Mouse (Mus musculus) embryonic facial prominence, embryonic 15.5 days (tissue): ENCODE results near the gene Top1. TPM values are rescaled to one million over a fixed set of nuclear protein-coding genes. Genes with fewer than 3 reads are reported as not detected.
A peak's percentile ranks its signal among the peaks of the same experiment; 100 is the strongest.

Source experiments
- ATAC-seq: fragments of 200-750 bp; cut with Nextera tagmentation; 2 replicates; pipeline ENCODE4 v1.8.0; 2017; ENCODE audit warnings: low read depth, moderate TSS enrichment; ENCODE audit not compliant: insufficient number of reproducible peaks, low FRiP score, low TSS enrichment
- H3K27ac ChIP-seq: fragments of 300-500 bp; sonication (generic); replicated peaks from 2 replicates; pipeline ENCODE4 v1.5.1; 2015; ENCODE audit warnings: mild to moderate bottlenecking, inconsistent platforms
- H3K27me3 ChIP-seq: fragments of 300-500 bp; sonication (generic); 2 replicates; pipeline ENCODE4 v1.6.1; 2015; ENCODE audit warnings: inconsistent platforms
- H3K36me3 ChIP-seq: fragments of 300-500 bp; sonication (generic); 2 replicates; pipeline ENCODE4 v1.6.1; 2015; ENCODE audit warnings: mild to moderate bottlenecking, inconsistent platforms
- H3K4me1 ChIP-seq: fragments of 300-500 bp; sonication (generic); 2 replicates; pipeline ENCODE4 v1.6.1; 2015; ENCODE audit warnings: inconsistent platforms
- H3K4me2 ChIP-seq: fragments of 300-500 bp; sonication (generic); replicated peaks from 2 replicates; pipeline ENCODE4 v1.6.1; 2015; ENCODE audit warnings: mild to moderate bottlenecking, inconsistent platforms
- H3K4me3 ChIP-seq: fragments of 300-500 bp; sonication (generic); replicated peaks from 2 replicates; pipeline ENCODE4 v1.5.1; 2015; ENCODE audit warnings: mild to moderate bottlenecking, inconsistent platforms
- H3K9ac ChIP-seq: fragments of 300-500 bp; sonication (generic); 2 replicates; pipeline ENCODE4 v1.6.1; 2015; ENCODE audit warnings: inconsistent platforms
- H3K9me3 ChIP-seq: fragments of 300-500 bp; sonication (generic); replicated peaks from 2 replicates; pipeline ENCODE4 v1.6.1; 2016; ENCODE audit warnings: inconsistent platforms
- WGBS: fragments of 180-500 bp; shearing (Covaris S2); methylation state at CpG from one replicate; pipeline ENCODE4 v1.1.7; 2015; 5-methylcytosine and 5-hydroxymethylcytosine counted together
- polyA plus RNA-seq: library from polyadenylated mRNA; unstranded; fragments of >200 nt; fragmentation: Nextera tagmentation; extraction: Ambion mirVana; gene quantifications from 2 replicates; pipeline ENCODE4 v1.2.1, GENCODE M21; 2015

The Top1 gene
- polyA plus RNA-seq, 1 experiment from 2014 or later, result 69.8 TPM

DNA sequence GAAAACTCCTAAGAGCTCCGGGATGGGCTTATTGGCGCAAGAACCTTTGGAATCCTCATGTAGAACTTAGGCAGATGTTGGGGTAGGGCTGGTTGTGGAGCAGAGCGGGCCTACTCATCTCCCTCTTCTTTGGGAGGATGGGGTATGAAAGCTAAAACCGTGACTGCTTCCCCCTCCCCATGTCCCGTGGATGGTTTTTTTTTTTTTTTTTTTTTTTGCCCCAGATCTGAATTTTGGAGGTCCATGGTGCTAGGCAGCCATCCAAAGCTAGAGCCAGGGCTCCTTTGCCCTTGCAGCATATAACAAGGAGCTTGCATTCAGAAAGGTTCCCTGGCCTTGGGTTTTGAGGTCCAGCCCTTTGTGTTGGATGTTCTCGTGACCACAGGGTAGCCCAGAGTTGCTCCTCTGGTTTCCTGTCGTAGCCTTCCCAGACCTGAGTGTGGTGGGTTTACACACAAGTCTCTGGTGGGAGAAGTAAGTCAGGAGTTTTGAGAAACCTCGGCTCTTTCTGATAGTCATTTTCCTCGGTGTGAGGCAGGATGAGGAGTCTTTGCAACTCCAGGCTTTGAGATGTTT, 86.8 kb downstream of the Top1 start:
- peaks cover 20% of the 10 kb centered on the region; the same call in 1 of the 2 replicates for H3K36me3 ChIP-seq
- peak overlapping the region; percentile 69 for H3K27ac ChIP-seq

DNA sequence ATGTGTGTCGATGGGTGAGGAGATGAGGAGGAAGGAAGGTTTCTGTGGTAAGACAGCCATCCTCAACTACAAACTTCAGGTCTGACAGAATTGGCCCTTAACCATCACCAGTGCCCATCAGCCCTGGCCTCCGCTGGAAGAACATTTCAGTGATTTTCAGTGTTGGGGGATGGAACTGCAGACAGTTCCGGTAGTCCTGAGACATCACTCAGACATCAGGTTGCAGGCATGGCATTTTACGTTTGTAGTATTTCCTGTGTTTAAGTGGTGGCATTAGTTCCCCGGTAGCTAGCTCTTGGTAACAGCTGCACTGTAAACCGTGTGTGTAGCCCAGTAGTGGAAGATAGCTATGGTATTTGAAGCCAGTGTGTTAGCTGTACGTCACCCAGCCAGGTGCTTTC, 87.4 kb downstream of the Top1 start:
- H3K4me1 ChIP-seq, result peaks cover 57% of the 10 kb centered on the region
- ATAC-seq, result no peak

More for the DNA sequence above, 86.8 kb downstream of the Top1 start:
- H3K9ac ChIP-seq, result peak overlapping the region; percentile 97
- H3K4me1 ChIP-seq, result peaks cover 51% of the 10 kb centered on the region
- H3K4me2 ChIP-seq, result peak overlapping the region; percentile 94
- no peaks in the 10 kb centered on the region for H3K9me3 ChIP-seq
- H3K4me3 ChIP-seq, result peak overlapping the region; percentile 98
- WGBS, result 19% methylated on average over 9 of the region's 9 CpGs
- no peak for ATAC-seq
- no peaks in the 10 kb centered on the region for H3K27me3 ChIP-seq

DNA sequence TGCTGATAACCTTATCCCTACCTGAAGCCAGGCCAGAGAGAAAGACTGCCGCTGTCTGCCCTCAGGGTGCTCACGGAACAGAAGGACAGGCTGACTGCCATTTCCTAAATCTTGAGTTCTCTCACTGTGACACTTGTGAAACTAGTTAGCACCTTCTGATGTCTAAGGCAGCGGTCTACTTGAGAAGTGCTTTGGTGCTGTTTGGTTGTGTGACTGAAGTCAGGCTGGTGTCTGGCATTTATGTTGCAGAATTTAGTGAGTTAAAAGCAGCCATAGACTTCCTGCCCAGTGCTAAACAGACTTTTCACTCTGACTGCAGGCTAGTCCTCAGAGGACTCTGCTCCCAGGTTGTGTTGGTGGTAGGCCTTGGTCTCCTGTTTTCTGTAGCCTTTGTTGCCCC, 88.6 kb downstream of the Top1 start:
- no peak for ATAC-seq
- peaks cover 23% of the 10 kb centered on the region; the same call in 1 of the 2 replicates for H3K36me3 ChIP-seq
- H3K9me3 ChIP-seq, result no peaks in the 10 kb centered on the region
- peak overlapping the region; percentile 94 for H3K4me2 ChIP-seq
- no peak overlapping the region for H3K4me3 ChIP-seq
- H3K27ac ChIP-seq, result no peak overlapping the region
- no peak overlapping the region for H3K9ac ChIP-seq
- 80% methylated on average over 3 of the region's 3 CpGs for WGBS
- H3K4me1 ChIP-seq, result peaks cover 68% of the 10 kb centered on the region
- H3K27me3 ChIP-seq, result no peaks in the 10 kb centered on the region

More for the DNA sequence above, 87.4 kb downstream of the Top1 start:
- peaks cover 20% of the 10 kb centered on the region; the same call in 1 of the 2 replicates for H3K36me3 ChIP-seq
- no peaks in the 10 kb centered on the region for H3K27me3 ChIP-seq
- H3K9ac ChIP-seq, result peak overlapping the region; percentile 4; the same call in 1 of the 2 replicates
- H3K4me2 ChIP-seq, result peak overlapping the region; percentile 94
- H3K9me3 ChIP-seq, result no peaks in the 10 kb centered on the region
- H3K27ac ChIP-seq, result no peak overlapping the region
- peak overlapping the region; percentile 98 for H3K4me3 ChIP-seq
- 21% methylated on average over 7 of the region's 7 CpGs for WGBS

DNA sequence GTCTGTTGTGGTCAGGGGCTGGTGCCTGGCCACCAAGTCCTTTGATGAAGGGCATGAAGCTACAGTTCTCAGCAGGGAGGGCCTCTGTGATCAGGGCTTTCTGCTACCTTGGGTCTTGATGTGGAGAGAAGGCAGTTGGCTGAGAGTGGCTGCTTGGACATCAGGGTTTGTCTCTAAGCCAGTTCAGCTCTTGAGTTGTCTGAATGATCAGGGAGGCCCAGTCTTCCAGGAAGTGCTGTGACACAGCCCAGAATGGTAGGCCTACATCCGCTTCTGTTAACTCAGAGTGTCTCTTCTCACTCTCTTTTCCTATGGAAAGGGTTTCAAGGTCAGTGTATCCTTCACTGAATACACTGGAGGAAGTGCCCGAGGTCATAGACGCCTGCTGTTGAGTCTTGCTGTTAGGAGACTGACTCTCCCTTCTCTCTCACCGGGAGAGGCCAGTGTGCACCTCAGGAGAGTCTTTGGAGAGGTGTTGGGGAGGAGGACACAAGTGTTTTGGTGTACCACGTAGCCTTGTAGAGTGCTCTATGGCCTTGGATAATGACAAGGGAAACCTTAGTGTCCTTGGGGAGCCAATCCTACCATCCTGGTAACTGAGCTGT, 90.1 kb downstream of the Top1 start:
- 84% methylated on average over 5 of the region's 5 CpGs for WGBS
- Histone ChIP-seq H3K9ac (no peak overlapping the region), H3K4me3 (no peak overlapping the region), H3K4me2 (no peak overlapping the region), H3K4me1 (peaks cover 70% of the 10 kb centered on the region), H3K27ac (no peak overlapping the region), H3K27me3 (no peaks in the 10 kb centered on the region), H3K9me3 (no peaks in the 10 kb centered on the region), H3K36me3 (peaks cover 23% of the 10 kb centered on the region; the same call in 1 of the 2 replicates)
- no peak for ATAC-seq

DNA sequence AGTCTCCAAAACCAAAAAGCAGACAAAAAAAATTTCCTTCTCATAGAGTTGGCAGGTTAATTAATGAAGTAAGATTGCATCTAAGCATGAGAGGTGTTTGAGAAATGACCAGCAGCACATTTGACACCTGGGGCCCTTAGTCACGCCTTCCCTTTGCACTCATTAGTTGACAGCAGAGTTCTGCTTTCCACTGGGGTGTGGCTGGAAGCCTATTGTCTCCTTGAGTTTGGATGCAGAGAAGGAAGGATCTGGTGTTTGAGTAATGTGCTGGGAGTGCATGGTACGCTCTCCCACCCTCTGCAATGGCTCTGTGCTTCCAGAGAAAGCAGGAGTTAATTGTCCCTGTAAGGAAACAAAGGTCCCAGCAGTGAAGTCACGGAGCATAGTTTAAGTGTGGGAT, 90.8 kb downstream of the Top1 start:
- ATAC-seq, result no peak
- no peaks in the 10 kb centered on the region for H3K9me3 ChIP-seq
- WGBS, result 85% methylated on average over 3 of the region's 3 CpGs
- peaks cover 75% of the 10 kb centered on the region for H3K4me1 ChIP-seq
- no peak overlapping the region for H3K9ac ChIP-seq
- no peak overlapping the region for H3K27ac ChIP-seq
- no peak overlapping the region for H3K4me3 ChIP-seq
- peaks cover 23% of the 10 kb centered on the region; the same call in 1 of the 2 replicates for H3K36me3 ChIP-seq
- no peaks in the 10 kb centered on the region for H3K27me3 ChIP-seq
- no peak overlapping the region for H3K4me2 ChIP-seq

DNA sequence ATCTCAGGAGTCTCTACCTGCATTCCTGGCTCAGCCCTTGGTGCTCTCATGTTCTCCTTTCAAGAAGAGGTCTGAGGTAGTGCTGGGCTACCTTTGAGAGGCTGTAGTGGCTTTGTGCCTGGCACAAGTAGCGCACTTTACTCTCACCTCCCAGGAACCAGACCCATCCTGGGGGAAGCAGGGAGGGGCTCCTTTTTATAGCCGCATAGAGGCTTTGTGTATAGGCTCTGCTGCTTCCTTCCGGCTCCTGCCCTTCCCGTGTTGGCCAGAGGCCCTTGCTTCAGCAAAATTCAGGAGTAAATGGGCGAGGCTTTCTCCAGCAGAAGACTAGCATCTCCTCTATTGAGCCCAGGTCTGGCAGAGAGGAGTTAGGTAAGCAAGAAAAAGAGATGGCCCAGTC, 92.7 kb downstream of the Top1 start:
- H3K4me2 ChIP-seq, result no peak overlapping the region
- peaks cover 76% of the 10 kb centered on the region for H3K4me1 ChIP-seq
- H3K9me3 ChIP-seq, result no peaks in the 10 kb centered on the region

DNA sequence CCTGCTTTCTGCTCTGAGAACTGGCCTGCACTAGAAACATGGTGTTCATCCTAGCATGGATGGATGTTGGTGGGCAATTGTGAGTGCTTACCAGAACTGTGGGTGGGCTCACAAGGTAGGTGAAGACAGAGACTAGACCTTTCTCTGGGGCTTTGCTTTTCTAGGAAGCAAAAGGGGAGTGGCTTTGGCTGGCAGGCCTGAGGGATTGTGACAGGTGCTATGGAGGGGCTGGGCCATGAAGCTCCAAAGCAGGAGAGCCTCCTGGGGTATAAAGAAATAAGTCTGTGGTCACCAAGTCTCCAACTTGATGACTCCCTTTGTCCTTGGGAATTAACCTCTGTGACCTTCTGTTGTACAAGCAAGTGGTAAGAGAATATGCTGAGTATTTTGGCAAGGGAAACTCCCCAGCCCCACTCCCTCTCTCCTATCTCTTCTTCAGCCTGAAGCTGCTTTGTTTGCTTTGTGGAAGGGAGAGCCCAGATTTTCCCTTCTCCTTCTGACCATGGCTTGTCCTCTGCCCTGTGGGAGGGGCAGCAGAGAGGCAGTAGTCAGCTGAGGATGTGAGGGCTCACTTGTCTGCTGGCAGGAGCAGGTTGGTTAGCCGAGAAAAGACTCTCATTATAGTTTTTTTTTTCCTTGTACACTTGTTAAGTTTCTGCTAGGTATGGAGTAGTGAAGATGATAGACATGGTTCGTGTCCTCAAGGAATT, 94.1 kb downstream of the Top1 start:
- Histone ChIP-seq H3K9ac (no peak overlapping the region), H3K9me3 (no peaks in the 10 kb centered on the region), H3K4me2 (no peak overlapping the region), H3K4me1 (peaks cover 62% of the 10 kb centered on the region), H3K27me3 (no peaks in the 10 kb centered on the region), H3K4me3 (no peak overlapping the region), H3K36me3 (peaks cover 21% of the 10 kb centered on the region; the same call in 1 of the 2 replicates), H3K27ac (0 out of 2 replicates have a peak overlapping the region, but pooled peaks have one; percentile 41)
- ATAC-seq, result no peak
- 55% methylated on average over 2 of the region's 2 CpGs for WGBS

More for the DNA sequence above, 92.7 kb downstream of the Top1 start:
- Histone ChIP-seq H3K4me3 (no peak overlapping the region), H3K9ac (no peak overlapping the region), H3K27ac (peak overlapping the region; percentile 22; the same call in 1 of the 2 replicates), H3K36me3 (peaks cover 23% of the 10 kb centered on the region; the same call in 1 of the 2 replicates), H3K27me3 (no peaks in the 10 kb centered on the region)
- 76% methylated on average over 5 of the region's 5 CpGs for WGBS
- ATAC-seq, result no peak

DNA sequence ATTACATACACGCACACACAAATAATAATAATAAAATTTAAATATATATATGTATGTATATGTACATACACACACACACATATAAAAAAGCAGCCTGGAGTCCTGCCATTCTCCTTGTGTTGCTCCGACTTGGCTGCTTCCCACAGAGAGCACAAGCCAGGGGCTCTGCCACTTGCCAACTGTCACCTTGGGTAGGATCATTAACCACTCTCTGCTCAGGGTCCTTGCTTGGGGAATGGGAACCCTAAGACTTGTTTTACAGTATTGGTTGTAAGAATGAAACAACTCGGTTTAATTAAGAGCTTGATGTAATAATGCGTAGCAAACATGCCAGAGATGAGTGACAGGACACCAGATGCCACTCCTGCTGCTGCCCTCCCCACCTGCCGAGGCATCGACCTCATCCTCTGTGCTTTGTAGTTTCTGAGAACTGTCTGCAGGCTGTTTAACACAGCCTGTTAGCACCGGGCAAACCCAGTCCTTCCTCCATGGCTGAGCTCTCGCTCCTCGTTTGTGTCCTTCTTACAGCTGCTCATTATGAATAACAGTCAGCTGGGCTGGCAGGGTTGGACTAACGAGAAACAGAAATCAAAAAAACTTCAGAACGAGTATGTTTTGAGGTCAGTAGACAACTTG, 95.0 kb downstream of the Top1 start:
- H3K36me3 ChIP-seq, result peaks cover 15% of the 10 kb centered on the region; the same call in 1 of the 2 replicates
- 32% methylated on average over 11 of the region's 11 CpGs for whole genome bisulfite sequencing
- H3K4me1 ChIP-seq, result peaks cover 61% of the 10 kb centered on the region
- no peak overlapping the region for H3K4me3 ChIP-seq
- H3K4me2 ChIP-seq, result no peak overlapping the region
- H3K9ac ChIP-seq, result no peak overlapping the region
- no peaks in the 10 kb centered on the region for H3K9me3 ChIP-seq
- H3K27ac ChIP-seq, result peak overlapping the region; percentile 41; the same call in 1 of the 2 replicates
- no peaks in the 10 kb centered on the region for H3K27me3 ChIP-seq
- 0 out of 2 replicates have a peak, but pooled peaks have one; percentile 17 for ATAC-seq

DNA sequence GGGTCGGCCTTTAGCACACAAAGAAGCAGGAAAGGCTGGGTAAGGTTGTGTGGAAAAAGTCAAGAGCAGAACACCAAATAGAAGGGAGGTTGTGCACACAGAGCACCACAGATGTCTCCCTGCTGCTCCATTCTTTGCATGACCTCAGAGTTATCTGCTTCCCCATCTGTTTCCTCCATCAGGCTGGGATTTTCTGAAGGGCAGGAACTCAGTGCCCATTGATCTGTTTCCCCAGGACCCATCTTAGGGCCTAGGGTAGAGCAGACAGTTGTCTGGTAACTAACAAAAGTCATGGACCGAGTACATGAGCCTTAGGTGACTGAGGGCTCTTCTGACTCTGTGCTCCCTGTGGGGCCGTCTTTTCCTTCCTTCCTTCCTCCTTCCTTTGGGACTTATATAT, 95.9 kb downstream of the Top1 start:
- no peaks in the 10 kb centered on the region for H3K9me3 ChIP-seq

DNA sequence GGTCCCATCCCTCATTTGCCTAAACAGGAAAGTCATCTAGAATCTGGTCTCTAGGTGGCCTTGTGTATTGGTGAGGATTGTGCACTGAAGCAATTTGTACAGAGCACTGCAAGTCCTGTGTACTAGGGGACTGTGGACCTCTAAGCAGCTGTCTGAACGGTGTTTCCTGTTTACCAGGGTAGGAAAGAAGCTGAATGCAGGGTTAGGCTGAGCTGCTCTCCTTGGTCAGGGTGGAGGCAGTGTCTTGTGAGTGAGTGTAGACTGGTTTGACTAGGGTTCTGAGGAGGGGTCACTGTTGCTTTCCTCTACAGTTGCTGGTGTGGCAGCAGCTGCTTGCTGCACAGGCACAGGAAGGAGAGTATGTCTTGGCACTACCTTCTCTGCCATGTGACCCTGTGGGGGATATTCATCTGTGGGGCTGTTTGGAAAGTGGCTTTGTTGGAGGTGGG, 96.5 kb downstream of the Top1 start:
- peak overlapping the region; percentile 41 for H3K27ac ChIP-seq
- no peaks in the 10 kb centered on the region for H3K27me3 ChIP-seq
- peaks cover 72% of the 10 kb centered on the region for H3K4me1 ChIP-seq
- H3K36me3 ChIP-seq, result peaks cover 5% of the 10 kb centered on the region
- H3K4me3 ChIP-seq, result no peak overlapping the region
- WGBS, result 69% methylated on average over 1 of the region's 1 CpGs
- no peak overlapping the region for H3K4me2 ChIP-seq
- no peaks in the 10 kb centered on the region for H3K9me3 ChIP-seq
- no peak for ATAC-seq
- H3K9ac ChIP-seq, result no peak overlapping the region

More for the DNA sequence above, 95.9 kb downstream of the Top1 start:
- ATAC-seq, result no peak
- Histone ChIP-seq H3K4me2 (no peak overlapping the region), H3K27ac (peak overlapping the region; percentile 41; the same call in 1 of the 2 replicates), H3K4me3 (no peak overlapping the region), H3K27me3 (no peaks in the 10 kb centered on the region), H3K4me1 (peaks cover 70% of the 10 kb centered on the region), H3K9ac (no peak overlapping the region), H3K36me3 (peaks cover 11% of the 10 kb centered on the region; the same call in 1 of the 2 replicates)
- 72% methylated on average over 3 of the region's 3 CpGs for WGBS
